Mouse (Mus musculus) A20 (cell line): ENCODE measurements around the gene Csnk1g1.

ENCODE experiments used
- DNase-seq: peaks from one replicate; pipeline ENCODE4 v3.0.0-alpha.2; 2011; ENCODE audit warnings: low read depth, low spot score

Gene Csnk1g1

GRCm38 (mm10) chr9:65908394-65909300 is at the start of gene Csnk1g1, which contains the start of gene Trip4:
TSS of gene Csnk1g1 (plus strand) at chr9:65908924.
TSS of gene Trip4 (minus strand) at chr9:65908794.
- peak; percentile 97 for DNase-seq

- no peak for DNase-seq
These were observed 49.1 kb upstream of the Csnk1g1 start for GRCm38 (mm10) chr9:65859656-65860055.

GRCm38 (mm10) chr9:65884564-65885315 is 24.0 kb upstream of the Csnk1g1 start:
- DNase-seq = peak; percentile 94

GRCm38 (mm10) chr9:65890143-65890628 is 18.5 kb upstream of the Csnk1g1 start, which contains the start of gene Pclaf:
TSS of gene Pclaf (plus strand) at chr9:65890237.
- peak; percentile 96 for DNase-seq

GRCm38 (mm10) chr9:65891126-65891525 is 17.6 kb upstream of the Csnk1g1 start:
- DNase-seq = peak; percentile 64

DNA sequence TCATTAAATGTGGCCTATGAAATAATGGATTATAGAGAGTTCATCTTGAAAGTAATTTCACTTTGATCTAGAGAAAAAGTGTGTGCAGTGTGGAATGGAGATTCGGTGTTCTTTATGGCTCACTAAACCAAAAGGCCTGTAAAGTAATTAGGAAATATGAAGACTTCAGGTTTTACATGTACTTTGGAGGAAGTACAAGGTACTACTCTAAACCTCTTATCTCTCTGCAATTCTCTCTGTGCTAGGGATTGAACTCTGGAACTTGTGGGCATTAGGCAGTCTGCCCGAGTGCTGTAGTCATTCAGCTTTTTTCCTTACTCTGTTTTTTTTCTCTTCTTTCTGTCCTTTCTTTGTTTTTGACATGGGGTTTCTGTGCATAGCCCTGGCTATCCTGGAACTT is 11.7 kb upstream of the Csnk1g1 start:
- no peak for DNase-seq

DNA sequence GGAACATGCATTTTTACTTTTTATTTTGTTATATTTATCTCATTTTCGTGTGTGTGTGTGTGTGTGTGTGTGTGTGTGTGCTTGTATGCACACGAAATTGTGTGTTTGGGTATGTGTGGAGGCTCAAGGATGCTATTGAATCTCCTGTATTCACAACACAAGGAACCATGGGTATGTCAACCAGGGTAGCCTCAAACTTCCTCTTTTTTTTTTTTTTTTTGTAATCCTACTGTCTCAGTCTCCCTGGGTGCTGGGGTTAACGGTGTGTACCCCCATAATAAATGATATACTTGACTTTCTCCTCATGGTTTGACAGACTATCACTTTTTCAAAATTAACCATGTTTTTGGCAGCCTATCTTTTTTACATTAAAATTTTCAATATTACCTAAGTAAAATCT is 5.8 kb upstream of the Csnk1g1 start:
- DNase-seq = no peak

- DNase-seq = peak; percentile 51
These were observed 5.3 kb upstream of the Csnk1g1 start for GRCm38 (mm10) chr9:65903419-65903818.

DNA sequence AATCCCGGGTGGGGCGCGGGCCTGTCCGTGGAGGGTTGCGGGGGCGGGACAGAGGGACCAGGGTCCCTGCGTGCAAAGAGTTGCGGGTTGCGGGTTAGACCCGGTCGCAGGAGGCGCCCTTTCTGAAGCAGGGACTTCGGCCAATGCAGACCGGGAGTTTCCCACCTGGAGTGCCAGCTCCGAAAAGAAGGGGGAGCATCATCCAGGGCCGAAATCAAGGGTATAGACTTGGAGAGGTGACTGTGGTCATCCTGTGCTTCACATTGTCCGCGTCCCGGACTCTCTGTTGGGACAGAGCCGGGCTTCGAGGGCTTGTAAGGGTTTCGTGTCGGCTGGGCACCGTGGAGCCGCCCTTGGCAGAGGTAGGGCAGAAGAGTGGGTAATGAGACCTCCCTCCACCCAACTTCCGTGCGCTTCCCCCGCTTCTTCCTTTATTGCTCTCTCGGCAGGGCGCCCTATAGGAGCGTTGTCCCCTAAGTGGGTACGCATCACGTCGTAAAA is 627 bp downstream of the Csnk1g1 start:
- DNase-seq = peak; percentile 81

DNA sequence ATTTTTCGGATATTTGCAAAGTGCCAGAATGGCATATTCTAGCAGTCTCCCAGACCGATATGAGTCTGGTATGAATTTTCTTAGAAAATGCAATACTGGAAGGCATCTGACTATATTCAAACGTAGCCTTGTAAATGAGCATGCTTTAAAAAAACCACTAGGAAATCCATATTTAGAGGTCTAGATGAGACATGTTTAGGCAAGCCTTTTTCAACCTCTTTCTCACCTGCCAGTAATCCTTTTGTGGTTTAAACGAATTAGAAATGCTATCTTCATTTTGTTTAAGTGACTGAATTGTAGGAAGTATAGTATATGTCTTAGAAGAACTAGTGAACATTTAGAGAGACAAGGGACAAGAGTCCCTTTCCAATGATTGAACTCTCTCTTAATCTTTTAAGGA is 1.1 kb downstream of the Csnk1g1 start:
- no peak for DNase-seq

DNA sequence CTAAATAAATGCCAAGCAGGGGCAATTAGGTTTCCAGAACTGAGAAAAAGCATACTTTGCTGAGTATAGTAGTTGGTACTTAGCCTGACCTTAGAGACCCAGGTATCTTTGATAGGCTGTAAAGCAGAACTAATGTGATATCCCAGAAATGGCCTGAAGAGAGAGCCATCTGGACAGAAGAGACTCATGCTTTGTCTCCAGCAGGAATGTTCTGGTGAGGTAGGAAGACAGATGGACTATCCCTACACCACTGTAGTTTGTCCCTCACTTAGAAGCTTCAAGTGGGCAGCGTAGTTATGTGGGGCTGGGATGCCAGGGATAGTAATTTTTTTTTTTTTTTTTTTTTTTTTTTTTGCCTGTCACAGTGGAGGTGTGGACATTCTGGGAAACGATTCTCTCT is 5.3 kb downstream of the Csnk1g1 start:
- DNase-seq = no peak

GRCm38 (mm10) chr9:65917015-65917414 is 8.3 kb downstream of the Csnk1g1 start:
- no peak for DNase-seq

GRCm38 (mm10) chr9:65928456-65928855 is 19.7 kb downstream of the Csnk1g1 start:
- DNase-seq = no peak

DNA sequence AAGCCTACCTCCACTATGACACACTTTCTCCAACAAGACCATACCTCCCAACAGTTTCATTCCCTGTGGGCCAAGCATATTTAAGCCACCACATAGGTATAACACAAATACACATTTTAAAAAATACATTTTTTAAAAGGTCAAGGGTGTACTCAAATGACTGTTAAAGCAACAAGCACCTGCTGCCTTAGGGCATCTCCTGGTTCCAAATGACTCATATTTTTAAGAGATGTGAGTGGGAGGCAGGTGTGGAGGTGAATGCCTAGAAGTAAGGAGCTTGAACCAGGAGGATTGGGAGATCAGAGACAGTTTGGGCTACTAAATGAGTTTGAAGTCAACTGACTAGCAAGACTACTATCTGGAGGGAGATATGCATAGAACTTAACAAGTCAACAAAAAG is 21.1 kb downstream of the Csnk1g1 start:
- DNase-seq = no peak

DNA sequence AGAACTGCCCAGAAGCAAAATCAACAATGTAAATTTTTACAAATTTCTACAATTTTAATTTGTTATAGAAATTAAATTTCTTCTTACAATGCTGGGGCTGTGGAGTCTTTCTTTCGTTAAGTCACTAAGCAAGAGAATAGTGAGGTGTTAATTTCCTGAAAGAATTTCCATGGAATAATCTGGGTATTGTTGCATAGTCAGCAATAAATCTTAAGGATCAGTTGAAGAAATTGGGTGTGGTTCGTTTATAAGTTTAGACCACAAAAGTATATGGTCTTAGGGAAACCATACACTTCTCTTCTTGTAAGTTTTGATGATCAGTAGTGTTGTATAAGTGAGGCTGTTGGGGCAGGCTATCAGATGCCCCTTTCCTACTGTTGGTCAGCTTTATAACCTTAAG is 28.8 kb downstream of the Csnk1g1 start:
- DNase-seq = no peak

DNA sequence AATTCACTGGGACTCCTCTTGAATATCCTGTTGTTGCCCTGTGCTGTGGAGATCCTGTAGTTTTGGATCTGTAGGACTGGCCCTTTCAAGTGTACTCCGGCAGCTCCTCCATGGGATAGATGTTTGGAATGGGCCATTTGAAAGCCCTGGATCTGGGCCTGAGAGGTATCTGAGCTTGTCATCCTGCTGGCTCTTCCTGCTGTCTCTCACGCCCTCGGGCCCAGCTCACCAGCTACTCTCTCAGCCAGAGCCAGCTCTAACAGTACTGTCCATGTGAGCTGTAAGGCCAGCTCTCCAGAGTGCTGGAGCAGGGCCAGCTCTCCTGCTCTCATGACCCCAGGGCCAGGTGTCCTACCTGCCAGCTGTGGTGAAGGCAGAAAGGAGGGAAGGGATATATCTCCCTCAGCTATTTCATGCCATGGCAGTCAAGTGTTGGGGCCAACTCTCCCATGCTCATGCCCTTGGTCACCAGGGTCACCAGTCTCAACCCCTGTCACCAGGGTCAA is 42.4 kb downstream of the Csnk1g1 start:
- DNase-seq = no peak

GRCm38 (mm10) chr9:65970009-65970408 is 61.3 kb downstream of the Csnk1g1 start:
- no peak for DNase-seq

DNA sequence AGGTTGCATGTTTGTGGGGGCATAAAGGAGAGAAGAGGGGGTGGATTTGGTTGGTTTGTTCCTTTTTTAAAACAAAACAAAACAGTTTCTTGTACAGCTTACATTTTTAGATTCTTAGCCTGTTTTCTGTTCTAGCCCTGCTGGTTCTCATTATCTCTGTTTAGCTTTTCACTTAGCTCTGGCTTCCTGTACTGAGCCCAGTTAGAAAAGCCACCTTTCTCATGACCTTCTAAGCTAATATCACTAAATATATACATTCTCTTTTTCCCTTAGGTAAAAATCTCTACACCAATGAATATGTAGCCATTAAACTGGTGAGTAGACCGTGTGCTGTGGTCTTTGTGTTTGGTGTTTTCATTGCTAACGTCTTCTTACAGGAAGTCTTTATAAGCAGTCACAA is 64.5 kb downstream of the Csnk1g1 start:
- DNase-seq = no peak

DNA sequence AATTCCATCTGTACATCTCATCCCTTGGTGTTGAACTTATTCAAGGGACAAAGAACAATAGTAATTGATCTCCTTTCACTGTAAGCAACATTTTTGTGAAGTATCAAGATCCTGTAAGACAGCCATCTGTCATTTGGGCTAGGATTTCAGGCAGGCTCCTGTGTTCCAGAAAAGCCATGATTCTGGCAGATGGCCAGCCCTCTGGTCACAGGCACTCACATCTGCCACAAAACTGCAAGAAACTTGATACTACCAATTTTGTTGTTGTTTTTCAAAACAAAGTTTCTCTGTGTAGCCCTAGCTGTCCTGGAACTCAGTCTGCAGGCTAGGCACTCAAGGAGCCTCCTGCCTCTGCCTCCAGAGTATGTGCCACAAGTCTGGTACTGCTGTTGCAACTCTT is 67.2 kb downstream of the Csnk1g1 start:
- DNase-seq = no peak

DNA sequence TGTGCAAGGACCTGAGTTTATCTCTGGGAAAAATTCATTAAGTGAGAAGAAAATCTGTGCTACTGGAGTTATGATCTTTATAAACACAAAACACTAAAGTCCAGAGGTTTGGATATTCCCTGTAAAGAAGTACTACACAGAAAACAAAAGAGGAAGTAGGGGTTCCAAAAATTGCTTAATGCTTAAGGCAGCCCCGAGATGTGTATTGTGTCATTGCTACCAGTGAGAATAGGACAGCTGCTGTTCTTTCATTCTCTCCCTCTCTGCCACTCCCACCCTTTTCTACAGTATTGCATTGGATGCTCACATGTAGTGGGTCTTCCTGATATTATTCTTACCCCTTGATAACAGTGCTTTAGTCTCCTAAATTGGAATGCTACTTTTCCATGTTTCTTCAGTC is 74.1 kb downstream of the Csnk1g1 start:
- DNase-seq = no peak

GRCm38 (mm10) chr9:65987021-65987420 is 78.3 kb downstream of the Csnk1g1 start:
- no peak for DNase-seq
